Mouse (Mus musculus) cortical plate, adult 2 months (tissue): ENCODE measurements around the gene Rasgef1c. TPM values are rescaled to one million over a fixed set of nuclear protein-coding genes. Genes with fewer than 3 reads are reported as not detected.

ENCODE experiments used
- H3K27ac ChIP-seq: fragments of 200-500 bp; 2 replicates; pipeline ENCODE4 v1.5.1; 2012; ENCODE audit warnings: low read length, control low read depth, inconsistent platforms; ENCODE audit not compliant: insufficient read depth
- H3K4me1 ChIP-seq: fragments of 200-500 bp; 2 replicates; pipeline ENCODE4 v1.6.1; 2011; ENCODE audit warnings: low read length; ENCODE audit not compliant: control insufficient read depth, insufficient read depth
- H3K4me3 ChIP-seq: fragments of 200-500 bp; 2 replicates; pipeline ENCODE4 v1.5.1; 2011; ENCODE audit warnings: mild to moderate bottlenecking, low read length, control low read depth; ENCODE audit not compliant: insufficient read depth
- CTCF ChIP-seq: fragments of 200-500 bp; IDR thresholded peaks from 2 replicates; pipeline ENCODE4 v1.5.1; 2011; ENCODE audit warnings: mild to moderate bottlenecking, control low read depth, low read length; ENCODE audit not compliant: insufficient read depth; ENCODE audit errors: extremely low read depth
- POLR2A ChIP-seq: fragments of 200-500 bp; IDR thresholded peaks from 2 replicates; pipeline ENCODE4 v1.6.1; 2011; ENCODE audit warnings: mild to moderate bottlenecking, low read length, control low read depth; ENCODE audit not compliant: insufficient read depth; ENCODE audit errors: extremely low read depth
- polyA plus RNA-seq: library from polyadenylated mRNA; depleted of rRNA; stranded (reverse); fragments of >200 nt; gene quantifications from 2 replicates; pipeline ENCODE4 v1.2.3, GENCODE M21; 2012

The Rasgef1c gene
- polyA plus RNA-seq, 1 experiment: 38.8 TPM

DNA sequence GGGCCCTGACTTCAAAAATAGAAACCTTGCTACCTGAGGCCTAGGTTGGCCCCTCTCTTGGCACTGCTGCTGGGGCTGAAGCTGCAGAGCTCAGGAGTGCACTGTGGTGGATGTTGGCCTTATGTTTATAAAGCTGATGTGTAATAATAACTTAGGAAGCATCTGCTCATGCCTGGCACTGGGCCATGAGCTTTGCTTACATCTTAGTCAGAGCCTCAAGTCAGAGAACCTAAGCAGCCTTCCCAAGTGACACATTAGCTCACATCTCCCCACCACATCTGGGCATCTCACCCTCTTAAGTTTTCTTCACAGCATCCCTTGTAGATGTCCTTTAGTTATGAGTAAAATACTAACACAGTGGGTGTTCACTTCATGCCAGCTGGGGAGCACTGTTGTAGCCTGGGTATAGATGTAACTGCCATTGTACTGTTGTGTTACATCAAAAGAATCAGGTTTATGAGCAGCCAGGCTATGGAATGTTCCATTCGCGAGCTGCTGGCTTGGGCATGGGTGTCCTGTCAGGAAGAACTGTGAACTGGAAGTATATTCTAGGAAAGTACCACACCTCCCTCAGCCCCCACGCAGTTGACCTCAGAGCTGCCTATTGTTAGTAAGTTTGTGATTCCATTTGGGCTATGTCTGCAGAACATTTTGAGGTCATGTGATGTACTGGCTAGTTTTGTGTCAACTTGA, 21.5 kb upstream of the Rasgef1c start:
- TF ChIP-seq CTCF: no peak
- TF ChIP-seq POLR2A: no peak
- peaks cover 8% of the 10 kb centered on the region for H3K4me1 ChIP-seq
- H3K27ac ChIP-seq: no peak overlapping the region
- no peak overlapping the region for H3K4me3 ChIP-seq

DNA sequence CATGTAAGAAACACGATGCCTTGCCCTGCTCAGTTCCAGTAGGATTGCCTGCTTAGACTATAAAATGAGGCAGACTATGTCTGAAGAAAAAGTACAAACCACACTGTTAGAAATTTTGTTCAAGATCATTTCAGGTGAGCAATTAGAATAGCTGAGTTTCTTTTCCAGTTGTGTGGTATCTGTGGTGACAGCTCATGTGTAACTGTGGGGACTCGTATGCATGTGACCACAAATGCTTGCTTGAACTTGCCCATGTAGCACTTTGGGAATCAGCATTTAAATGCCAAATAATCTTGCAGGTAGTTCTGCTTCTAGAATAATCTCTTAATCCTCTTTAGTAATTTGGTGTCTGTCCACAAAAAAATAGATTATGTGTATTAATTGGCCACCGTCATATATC, 18.2 kb upstream of the Rasgef1c start:
- no peak for TF ChIP-seq CTCF
- no peak for TF ChIP-seq POLR2A
- peaks cover 2% of the 10 kb centered on the region; the same call in 1 of the 2 replicates for H3K4me1 ChIP-seq
- H3K4me3 ChIP-seq: no peak overlapping the region
- no peak overlapping the region for H3K27ac ChIP-seq

DNA sequence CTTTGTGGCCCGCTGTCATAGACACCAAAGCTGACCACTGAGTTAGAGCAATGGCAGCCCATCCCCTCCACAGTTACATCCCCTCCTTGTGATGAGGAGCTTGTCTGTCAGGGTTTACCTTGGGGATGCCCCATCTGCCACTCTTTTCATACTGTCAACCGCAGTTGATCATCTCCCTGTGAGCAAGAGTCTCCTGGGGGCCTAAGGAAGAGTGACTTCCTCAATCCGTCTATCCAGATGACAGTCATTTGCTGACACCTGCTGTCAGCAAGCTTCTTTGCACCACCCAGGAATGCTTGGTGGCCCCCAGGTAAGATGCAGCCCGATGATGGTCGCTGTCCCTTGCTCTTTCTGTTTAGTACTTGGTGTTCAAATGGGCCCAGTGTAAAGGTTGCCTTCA, 13.2 kb upstream of the Rasgef1c start:
- TF ChIP-seq CTCF (no peak), POLR2A (no peak)
- Histone ChIP-seq H3K4me3 (no peak overlapping the region), H3K4me1 (peaks cover 2% of the 10 kb centered on the region; the same call in 1 of the 2 replicates), H3K27ac (no peak overlapping the region)

DNA sequence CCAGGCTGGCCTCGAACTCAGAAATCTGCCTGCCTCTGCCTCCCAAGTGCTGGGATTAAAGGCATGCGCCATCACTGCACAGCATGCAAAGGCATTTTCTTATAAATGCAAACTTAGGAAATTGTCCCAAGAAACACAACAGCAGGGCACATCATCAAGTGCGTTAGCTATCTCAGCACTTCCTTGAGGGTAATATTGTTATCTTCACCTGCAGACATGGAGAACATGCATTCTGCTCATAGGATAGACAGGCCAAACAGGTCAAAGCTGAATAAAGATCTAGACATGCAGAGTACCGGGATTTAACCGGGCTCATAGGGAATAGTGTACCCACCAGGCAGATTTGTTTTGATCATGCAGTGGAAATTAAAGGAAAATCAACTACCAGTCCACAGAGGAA, 9.6 kb upstream of the Rasgef1c start:
- TF ChIP-seq POLR2A: no peak
- no peak for TF ChIP-seq CTCF
- Histone ChIP-seq H3K4me3 (no peak overlapping the region), H3K4me1 (no peaks in the 10 kb centered on the region), H3K27ac (no peak overlapping the region)

DNA sequence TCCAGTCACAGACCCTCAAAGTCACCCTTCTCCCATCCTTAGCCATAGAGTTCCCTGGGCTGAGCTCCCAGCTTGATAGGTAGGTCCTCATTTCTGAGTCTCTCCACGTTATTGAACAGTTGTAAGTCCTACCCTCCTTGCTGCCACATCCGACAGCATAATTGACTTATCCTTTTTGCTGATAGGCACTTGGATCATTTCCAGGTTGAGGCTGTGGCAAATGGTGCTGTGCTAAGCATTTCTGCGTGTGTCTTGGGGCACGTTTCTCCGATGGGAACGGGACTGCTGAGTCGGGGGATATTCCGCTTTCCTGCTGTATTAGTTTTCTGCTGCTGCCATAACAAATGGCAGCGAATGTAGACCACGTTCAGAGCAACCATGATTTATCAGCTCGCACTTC, 7.8 kb upstream of the Rasgef1c start:
- Histone ChIP-seq H3K4me1 (no peaks in the 10 kb centered on the region), H3K4me3 (no peak overlapping the region), H3K27ac (no peak overlapping the region)
- TF ChIP-seq POLR2A: no peak
- no peak for TF ChIP-seq CTCF

DNA sequence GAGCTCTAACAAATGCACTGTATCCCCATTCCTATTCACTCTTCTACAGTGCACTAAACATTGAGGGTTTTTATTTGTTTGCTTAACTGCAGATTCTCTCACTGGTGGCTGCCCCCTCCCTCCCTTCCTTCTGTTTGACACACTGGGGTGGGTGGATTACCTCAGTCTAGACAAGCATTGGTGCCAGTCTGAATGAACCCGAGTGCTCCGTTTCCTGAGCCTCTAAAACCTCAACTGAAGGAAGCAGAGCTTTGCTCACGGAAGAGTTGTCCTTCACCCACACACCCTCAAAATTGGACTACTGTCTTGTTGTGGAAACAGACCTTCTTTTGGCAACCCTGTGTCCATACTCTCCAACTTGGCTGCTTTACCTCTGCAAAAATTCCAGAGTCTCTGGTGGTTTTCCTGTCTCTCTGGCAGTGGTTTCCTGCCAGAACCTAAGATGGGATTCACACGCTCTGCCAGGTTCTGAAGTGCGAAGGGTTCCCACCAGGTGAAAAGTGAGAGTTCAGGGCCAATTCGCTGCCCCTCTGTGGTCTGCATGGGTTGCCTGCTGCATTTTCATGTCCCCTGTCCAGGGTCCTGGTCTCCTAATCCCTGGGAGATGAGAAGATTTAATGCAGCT, 5.6 kb upstream of the Rasgef1c start:
- Histone ChIP-seq H3K27ac (no peak overlapping the region), H3K4me1 (no peaks in the 10 kb centered on the region), H3K4me3 (no peak overlapping the region)
- TF ChIP-seq CTCF (no peak), POLR2A (no peak)

DNA sequence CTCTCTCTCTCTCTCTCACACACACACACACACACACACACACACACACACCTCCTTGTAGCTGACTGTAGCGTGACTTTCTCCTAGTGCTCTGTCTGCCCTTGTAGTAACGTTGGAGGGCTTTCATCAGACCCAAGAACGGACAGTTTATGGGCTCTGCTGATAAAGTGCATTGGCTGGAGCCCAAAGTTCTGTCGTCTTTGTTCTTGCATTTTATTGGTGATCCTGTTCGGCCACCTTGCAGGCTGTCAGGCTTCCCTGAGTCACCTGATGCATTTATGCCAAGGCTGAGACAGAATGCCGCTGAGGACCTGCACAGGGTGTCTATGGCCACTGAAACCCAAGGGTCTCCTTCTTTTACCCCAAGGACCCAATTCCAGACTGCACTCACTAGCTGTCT, 1.6 kb upstream of the Rasgef1c start:
- TF ChIP-seq POLR2A (no peak), CTCF (no peak)
- no peaks in the 10 kb centered on the region for H3K4me1 ChIP-seq
- H3K27ac ChIP-seq: no peak overlapping the region
- no peak overlapping the region for H3K4me3 ChIP-seq

DNA sequence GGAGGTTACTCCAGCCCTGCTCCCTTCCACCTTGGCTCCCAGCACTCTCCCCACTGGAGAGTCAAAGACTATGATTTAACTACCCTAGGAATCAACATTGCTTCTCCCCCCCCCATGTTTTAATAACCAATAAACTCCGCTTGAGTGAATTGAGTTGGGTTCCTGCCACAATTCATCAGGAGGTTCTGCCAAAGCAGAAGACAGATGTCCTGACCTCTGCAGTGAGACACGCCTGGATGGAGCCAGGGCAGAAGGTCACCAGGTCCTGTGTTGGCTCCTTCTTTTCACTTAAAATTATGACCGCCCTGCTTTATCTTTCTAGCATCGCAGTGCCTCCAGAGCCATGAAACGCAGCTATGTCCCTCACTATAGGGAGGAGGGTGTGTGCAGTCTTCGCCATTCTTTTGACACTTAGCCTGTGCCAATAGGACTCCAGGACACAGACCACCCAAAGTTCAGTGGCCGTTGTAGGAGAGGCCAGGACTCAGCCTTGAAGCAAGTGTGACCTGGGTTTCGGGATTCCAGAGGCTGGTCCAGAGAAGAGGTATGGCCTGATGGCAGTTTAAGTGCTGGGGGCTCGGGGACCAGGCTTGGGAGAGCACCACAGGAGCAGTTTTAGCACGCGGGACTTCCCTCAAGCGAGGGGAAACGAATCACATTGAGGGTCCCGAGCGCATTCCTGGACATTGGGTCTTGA, 525 bp upstream of the Rasgef1c start:
- Histone ChIP-seq H3K4me3 (peak overlapping the region; percentile 57), H3K27ac (no peak overlapping the region), H3K4me1 (no peaks in the 10 kb centered on the region)
- TF ChIP-seq CTCF (no peak), POLR2A (no peak)

DNA sequence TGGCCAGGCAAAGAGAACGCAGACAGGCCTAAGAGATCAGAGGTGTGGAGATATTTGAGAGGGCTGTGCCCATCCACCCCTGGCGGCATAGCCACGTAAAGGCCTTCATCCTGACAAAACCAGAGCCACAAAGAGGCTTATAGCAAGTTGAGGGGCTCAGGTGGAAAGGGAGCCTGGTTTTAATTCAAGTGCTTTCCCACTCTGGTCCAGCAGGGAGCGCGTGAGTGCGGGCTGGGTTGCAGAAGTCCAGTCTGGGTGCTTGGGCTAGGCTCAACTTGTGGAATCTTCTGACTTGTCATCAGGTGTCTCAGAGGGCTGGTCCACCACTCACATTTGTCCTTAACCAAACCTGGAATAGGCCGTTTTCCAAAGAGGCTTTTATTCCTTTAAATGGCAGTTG, 1.7 kb downstream of the Rasgef1c start:
- peak overlapping the region; percentile 57; the same call in 1 of the 2 replicates for H3K4me3 ChIP-seq
- H3K4me1 ChIP-seq: no peaks in the 10 kb centered on the region
- TF ChIP-seq POLR2A (no peak), CTCF (peak; percentile 81)
- no peak overlapping the region for H3K27ac ChIP-seq
